Mouse (Mus musculus) adrenal gland, postnatal 10 days (tissue): ENCODE results near the gene Cmss1. TPM values are rescaled to one million over a fixed set of nuclear protein-coding genes. Genes with fewer than 3 reads are reported as not detected.

ENCODE experiments used
- DNase-seq: peaks from one replicate; pipeline ENCODE4 v3.0.0; 2021; ENCODE audit warnings: mixed read lengths
- total RNA-seq, 2 experiments: library from RNA; stranded (reverse); gene quantifications; 2 replicates each; pipeline ENCODE4 v1.2.3; 2021

Cmss1 gene
- total RNA-seq, 2 experiments from 2014 or later: 18.8 to 21.8 TPM

DNA sequence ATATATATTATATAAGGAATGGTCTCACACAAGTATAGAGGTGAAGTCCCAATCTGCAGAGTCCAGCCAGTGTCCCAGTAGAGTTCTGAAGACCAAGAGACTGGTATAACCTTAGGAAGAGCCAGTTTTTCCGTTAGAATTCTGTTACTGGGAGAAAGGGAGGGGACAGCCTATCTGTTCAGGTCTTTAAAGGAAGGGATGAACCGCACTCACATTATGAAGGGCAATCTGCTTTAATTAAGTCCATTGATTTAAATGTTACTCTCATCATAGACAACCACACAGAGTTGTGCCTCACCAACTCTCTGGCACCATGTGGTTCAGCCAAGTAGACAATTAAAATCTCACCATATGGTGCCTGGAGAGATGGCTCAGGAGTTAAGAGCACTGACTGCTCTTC is 313.9 kb downstream of the Cmss1 start, which contains the start of gene Tmem30c:
TSS of gene Tmem30c (minus strand) at position 101 of the 400 bp plus-strand sequence.
- no peak for DNase-seq

- no peak for DNase-seq
Measured at GRCm38 (mm10) chr16:57292296-57292695, 314.4 kb downstream of the Cmss1 start.

- no peak for DNase-seq
Measured at GRCm38 (mm10) chr16:57291696-57292095, 315.0 kb downstream of the Cmss1 start.

- DNase-seq: no peak
Measured at GRCm38 (mm10) chr16:57281417-57281816, 325.2 kb downstream of the Cmss1 start.

DNA sequence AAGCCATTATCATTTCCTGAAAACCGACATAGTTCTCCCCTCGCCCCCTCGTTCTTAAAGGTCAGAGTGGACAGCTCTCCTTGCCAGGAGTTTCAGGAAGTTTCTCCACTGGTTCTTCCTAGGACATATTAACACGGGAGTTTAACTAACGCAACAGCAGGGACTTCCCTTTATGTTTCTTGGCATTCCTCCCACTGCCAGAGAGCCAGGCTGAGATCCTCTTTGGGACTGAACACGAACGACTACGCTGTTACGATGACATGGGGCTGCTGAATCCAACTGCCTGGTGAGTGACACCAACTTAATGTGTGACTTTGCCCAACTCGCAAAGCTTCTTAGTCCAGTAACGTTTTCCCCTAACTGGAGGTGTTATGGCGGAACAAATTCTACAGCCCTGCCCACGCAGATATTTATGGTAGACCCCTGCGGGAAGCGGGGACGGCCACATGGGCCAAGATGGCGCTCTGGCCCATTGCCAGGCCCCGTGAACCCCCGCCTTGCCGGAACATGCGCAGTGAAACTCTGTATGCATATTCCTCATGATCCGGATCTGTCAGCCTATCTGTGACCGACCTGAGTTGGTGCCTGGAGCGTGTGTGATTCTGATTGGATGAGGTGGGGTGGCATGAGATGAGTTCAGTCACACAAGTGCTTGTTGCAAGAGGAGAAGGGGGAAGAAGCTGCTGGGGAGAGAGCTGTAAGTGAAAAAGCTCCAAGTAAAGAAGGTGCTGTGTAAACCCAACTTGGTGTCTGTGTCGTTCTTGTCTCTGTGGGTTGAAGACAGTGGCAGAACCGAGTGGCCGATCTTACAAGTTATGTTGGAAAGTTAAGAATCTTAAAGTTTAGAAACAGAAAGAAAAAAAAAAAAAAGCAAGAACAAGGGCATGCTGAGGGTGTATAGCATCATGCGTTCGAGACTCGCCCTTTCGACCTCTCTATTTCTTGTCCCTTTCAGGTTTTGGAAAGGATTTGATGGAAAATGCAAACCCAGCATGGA is 326.1 kb downstream of the Cmss1 start:
- DNase-seq: no peak

- no peak for DNase-seq
Measured at GRCm38 (mm10) chr16:57278976-57279626, 327.6 kb downstream of the Cmss1 start.

- DNase-seq: no peak
Measured at GRCm38 (mm10) chr16:57269751-57270150, 336.9 kb downstream of the Cmss1 start.

DNA sequence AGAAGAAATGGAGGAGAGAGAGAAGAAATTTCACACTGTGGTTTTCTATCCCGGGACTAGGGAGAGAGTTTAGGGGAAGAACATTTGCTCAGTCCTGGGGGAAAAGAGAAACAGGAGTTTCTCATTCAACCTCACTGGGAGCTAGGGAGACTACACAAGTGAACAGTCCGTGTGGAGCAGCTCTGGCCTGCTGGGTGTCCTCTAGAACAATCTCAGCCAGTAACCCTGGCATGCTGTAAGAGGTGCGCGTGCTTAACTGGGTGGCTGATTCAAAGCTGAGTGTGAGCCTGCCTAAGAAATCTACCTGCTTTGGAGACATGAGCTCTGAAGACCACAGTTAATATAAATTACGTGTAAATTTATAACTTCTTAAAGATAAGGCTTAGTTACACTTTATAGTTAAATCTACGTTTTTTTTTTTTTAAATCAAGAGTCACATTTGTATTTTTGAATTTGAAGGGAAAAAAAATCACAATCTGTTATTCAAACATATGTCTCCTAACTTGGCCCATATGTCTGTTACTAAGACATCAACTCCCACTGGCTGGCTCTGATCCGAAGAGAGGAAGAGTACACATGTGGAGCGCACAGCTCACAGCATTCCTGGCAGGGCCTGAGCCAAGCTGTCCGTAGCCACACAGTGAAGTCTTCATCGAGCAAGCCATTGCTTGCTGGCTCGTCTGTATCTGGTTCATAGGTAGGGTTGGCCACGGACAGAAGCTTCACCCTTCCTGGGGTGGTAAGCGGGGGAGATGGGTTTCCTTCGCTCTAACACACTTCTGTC is 338.4 kb downstream of the Cmss1 start:
- DNase-seq: no peak

- DNase-seq: no peak
Measured at GRCm38 (mm10) chr16:57267068-57267467, 339.6 kb downstream of the Cmss1 start.

GRCm38 (mm10) chr16:57260152-57260551 is 346.5 kb downstream of the Cmss1 start:
- no peak for DNase-seq

DNA sequence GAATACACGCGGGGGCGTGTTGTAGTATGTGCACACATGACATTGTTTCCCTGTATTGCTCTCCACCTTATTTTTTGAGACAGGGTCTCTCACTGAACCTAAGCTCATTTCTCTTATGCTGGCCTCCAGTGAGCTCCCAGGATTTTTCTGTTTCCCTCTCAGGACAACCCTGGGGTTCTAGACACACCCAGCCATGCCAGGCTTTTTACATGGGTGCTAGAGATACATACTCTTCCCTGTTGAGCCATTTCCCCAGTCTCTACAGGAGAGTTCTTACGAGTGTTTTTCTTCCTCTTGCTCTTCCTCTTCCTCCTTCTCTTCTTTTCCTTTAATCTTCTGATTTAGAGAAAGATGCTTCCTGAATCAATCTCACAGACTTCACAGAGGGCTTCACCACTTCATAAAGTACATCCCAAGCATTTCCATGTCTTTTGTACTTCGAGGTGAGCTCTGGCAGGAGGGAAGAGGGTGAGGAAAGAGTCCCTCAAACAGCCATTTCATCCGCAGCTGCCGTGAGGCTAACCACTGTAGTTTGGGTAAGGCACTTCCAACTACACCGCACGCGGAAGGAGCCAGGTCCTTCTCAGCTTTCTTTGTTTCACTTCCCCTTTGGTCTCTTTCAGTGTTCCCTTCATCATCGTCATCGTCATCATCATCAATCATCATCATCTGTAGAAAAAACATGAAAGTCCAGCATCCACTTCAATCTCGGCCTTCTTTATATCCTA is 347.1 kb downstream of the Cmss1 start:
- DNase-seq: no peak

Other genes with a start within 250 kb of the Cmss1 start
- gene Col8a1, start 147.9 kb upstream of the Cmss1 start, total RNA-seq: 1 to 10 TPM; 4.6 to 5.1 TPM